Mouse (Mus musculus): ENCODE results near the gene Tekt3. TPM values are rescaled to one million over a fixed set of nuclear protein-coding genes. Genes with fewer than 3 reads are reported as not detected.

The Tekt3 gene
- polyA plus RNA-seq (2012; ENCODE audit: low replicate concordance) = not detected in 2 replicates

DNA sequence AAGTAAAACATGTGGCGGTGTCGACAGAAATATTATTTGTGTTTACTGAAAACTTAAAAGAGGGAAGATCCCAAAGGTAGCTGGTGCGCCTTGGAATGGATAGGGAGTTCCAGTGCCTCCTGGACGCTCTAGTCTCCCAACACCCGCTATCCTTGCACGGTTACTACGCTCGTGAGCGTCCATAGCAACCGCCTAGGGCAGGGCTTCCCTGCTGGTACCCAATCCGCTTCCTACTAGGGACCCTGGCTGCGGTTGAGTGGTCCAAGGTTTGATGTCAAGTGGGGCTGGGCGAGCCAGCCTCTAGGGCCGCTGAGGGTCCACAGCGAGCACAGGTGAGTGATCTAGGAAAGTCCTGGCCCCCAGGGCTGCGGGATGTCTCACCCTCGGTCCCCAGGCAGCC lies at the start of gene Tekt3:
Gene Tekt3, plus strand, starts transcription at position 209 of the 400 bp plus-strand sequence.

DNA sequence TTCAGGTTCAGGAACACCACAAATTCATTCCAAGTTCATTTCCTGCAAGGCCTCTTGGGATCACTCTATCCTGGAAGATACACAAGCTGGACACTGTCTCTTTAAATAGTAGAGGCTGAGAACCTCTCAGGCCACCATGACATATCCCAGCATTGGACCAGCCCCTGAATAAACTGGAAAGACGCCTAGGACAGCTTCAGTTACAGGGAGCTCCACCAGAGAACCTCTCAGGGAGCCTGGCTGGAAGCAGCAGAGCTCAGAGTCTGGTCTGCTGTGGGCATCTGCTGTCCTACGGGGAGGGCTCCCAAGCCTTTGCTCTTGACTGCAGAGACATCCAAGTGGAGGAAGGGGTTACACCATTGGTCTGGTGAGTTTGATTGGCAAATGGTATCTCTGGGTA lies 67.3 kb downstream of the Tekt3 start, which contains the start of gene Pmp22:
Gene Pmp22, plus strand, starts transcription at position 199 of the 400 bp plus-strand sequence.

Other genes starting within 250 kb of the Tekt3 start
- 0.79 and 2.9 TPM in 2 replicates for gene Trim16, start 241.4 kb upstream of the Tekt3 start, polyA plus RNA-seq (2012; ENCODE audit: low replicate concordance)
- gene Fbxw10, start 214.6 kb upstream of the Tekt3 start, polyA plus RNA-seq (2012; ENCODE audit: low replicate concordance) = 0.12 and 0.28 TPM in 2 replicates
- gene Tvp23b, start 182.2 kb upstream of the Tekt3 start, polyA plus RNA-seq (2012; ENCODE audit: low replicate concordance) = 1.8 and 3.7 TPM in 2 replicates
- gene Cdrt4, start 110.5 kb upstream of the Tekt3 start, polyA plus RNA-seq (2012; ENCODE audit: low replicate concordance) = not detected in 2 replicates
- gene Pmp22, start 67.3 kb downstream of the Tekt3 start, polyA plus RNA-seq (2012; ENCODE audit: low replicate concordance) = 1.0 and 1.3 TPM in 2 replicates